Mouse (Mus musculus): Measurements from ENCODE around the gene Iqgap1. TPM values are rescaled to one million over a fixed set of nuclear protein-coding genes. Genes with fewer than 3 reads are reported as not detected.

Iqgap1 gene
- polyA plus RNA-seq, 1 experiment from 2014 or later, result 92.3 TPM

DNA sequence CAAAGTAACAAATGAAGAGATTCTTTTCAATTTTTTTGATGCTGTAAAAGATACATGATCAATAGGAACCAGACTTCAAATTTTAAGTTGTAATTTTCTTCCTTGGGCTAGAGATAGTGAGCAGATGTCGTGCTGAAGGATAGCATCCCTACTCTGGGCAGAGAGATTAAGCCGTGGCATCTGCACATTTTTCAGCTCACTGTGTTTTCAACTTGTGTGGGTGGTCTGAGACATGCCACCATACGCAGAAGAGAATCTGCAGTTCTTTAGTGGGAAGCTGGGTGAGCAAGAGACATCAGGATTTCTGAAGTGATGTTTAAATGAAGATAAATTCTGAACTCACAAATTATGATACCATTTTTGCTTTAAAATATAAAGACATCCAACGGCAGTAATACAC, 19.4 kb downstream of the Iqgap1 start:
- WGBS, result 57% methylated on average over 4 of the region's 4 CpGs

DNA sequence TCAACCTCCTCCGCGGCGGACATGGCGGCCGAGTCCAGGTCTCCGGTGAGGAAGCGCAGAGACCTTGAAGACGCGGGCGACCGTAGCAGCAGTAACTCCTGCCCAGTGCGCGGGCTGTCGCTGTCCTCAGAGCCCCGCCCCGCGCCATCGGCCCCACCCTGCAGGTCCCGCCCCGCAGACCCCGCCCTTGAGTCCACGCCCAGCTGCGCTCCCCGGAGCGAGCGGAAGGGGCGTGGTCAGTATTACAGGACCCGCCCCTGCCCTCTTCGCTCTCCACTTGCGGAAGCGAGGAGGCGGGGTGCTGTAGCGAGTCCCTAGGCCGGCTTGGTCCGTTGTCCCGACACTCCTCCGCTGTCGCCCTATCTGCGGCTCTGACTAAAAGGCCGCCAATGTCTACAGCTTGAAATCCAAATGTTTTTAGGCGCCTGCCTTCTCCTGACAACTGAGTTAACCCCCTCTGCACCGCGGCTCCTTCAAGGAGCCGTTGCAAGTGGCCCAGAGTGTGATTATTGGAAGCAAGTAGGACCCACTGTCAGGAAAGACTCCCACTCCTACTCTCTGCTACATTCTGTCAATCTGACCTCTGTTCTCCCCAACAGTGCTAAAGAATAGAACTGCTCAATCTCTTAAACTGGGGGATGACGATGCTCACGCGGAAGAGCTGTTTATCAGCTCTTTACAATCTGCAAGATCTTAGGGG, 22.5 kb downstream of the Iqgap1 start:
- H3K27ac ChIP-seq (ENCODE audit: low read depth), result peak overlapping the region; percentile 86
- ATAC-seq (ENCODE audit: insufficient read depth) (peak; percentile 98), DNase-seq (peak; percentile 99)
- no peaks in the 10 kb centered on the region for H3K9me3 ChIP-seq (ENCODE audit: low read depth, low read length)
- no peak for TF ChIP-seq CTCF (IDR thresholded peaks at IDR 0.05; ENCODE audit: low read depth)
- peaks cover 10% of the 10 kb centered on the region for H3K36me3 ChIP-seq (ENCODE audit: insufficient read depth)
- peak overlapping the region; percentile 67 for H3K4me2 ChIP-seq
- H3K4me1 ChIP-seq (ENCODE audit: insufficient read depth), result peaks cover 9% of the 10 kb centered on the region
- no peaks in the 10 kb centered on the region for H3K27me3 ChIP-seq (ENCODE audit: insufficient read depth, low read length)
- WGBS, result under 1% methylated on average over 47 of the region's 47 CpGs
- H3K9ac ChIP-seq, result peak overlapping the region; percentile 79
- peak overlapping the region; percentile 88 for H3K4me3 ChIP-seq (ENCODE audit: low read depth, low read length)

More for the DNA sequence above, 19.4 kb downstream of the Iqgap1 start:
- H3K27ac ChIP-seq (ENCODE audit: low read depth), result no peak overlapping the region
- peaks cover 9% of the 10 kb centered on the region; the same call in 1 of the 2 replicates for H3K4me1 ChIP-seq (ENCODE audit: insufficient read depth)
- DNase-seq, result no peak
- no peak for ATAC-seq (ENCODE audit: insufficient read depth)
- no peaks in the 10 kb centered on the region for H3K36me3 ChIP-seq (ENCODE audit: insufficient read depth)
- H3K9me3 ChIP-seq (ENCODE audit: low read depth, low read length), result no peaks in the 10 kb centered on the region
- no peak overlapping the region for H3K4me2 ChIP-seq
- TF ChIP-seq CTCF (IDR thresholded peaks at IDR 0.05; ENCODE audit: low read depth), result no peak
- H3K4me3 ChIP-seq (ENCODE audit: low read depth, low read length), result no peak overlapping the region
- H3K9ac ChIP-seq, result no peak overlapping the region
- H3K27me3 ChIP-seq (ENCODE audit: insufficient read depth, low read length), result no peaks in the 10 kb centered on the region

DNA sequence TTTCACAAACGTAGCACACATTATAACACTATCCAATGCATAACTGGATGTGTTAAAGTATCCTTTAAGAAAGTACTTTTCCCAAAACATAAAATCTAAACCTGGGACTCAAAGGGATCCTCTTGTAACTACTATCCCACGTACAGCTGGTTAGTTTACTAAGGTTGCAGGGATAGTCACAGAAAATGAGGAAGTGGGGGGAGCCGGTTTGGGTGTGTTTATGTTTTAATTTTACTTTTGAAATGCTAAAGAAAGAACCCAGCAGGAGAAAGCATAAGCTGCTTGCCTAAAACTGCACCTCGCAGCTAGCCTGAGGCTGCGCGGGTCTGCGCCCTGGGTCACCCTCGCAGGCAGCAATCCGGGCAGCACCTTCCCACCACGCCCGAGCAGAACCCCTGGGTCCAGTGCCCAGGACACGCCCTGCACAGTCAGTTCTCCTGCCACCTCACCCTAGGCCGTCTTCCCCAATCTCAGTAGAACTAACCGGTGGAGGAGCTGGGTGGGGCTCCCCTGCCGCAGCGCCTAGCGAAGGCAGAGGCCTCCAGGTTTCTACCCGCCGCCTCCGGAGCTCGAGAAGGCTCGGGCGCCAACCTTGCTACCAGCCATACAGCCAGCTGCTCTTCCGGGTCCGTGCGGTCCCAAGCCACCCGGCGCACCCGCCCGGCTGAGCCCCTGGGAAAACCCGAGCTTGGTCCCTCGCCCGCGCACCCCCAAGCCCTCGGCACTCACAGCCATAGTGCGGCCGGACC, 23.2 kb downstream of the Iqgap1 start:
- peak overlapping the region; percentile 88 for H3K4me3 ChIP-seq (ENCODE audit: low read depth, low read length)
- peak overlapping the region; percentile 67 for H3K4me2 ChIP-seq
- TF ChIP-seq CTCF (IDR thresholded peaks at IDR 0.05; ENCODE audit: low read depth), result no peak
- DNase-seq (no peak), ATAC-seq (ENCODE audit: insufficient read depth) (peak; percentile 80)
- 2% methylated on average over 37 of the region's 37 CpGs for WGBS
- no peaks in the 10 kb centered on the region for H3K27me3 ChIP-seq (ENCODE audit: insufficient read depth, low read length)
- H3K9ac ChIP-seq, result peak overlapping the region; percentile 79
- H3K4me1 ChIP-seq (ENCODE audit: insufficient read depth), result peaks cover 9% of the 10 kb centered on the region
- no peaks in the 10 kb centered on the region for H3K9me3 ChIP-seq (ENCODE audit: low read depth, low read length)
- H3K36me3 ChIP-seq (ENCODE audit: insufficient read depth), result peaks cover 17% of the 10 kb centered on the region
- peak overlapping the region; percentile 86 for H3K27ac ChIP-seq (ENCODE audit: low read depth)

DNA sequence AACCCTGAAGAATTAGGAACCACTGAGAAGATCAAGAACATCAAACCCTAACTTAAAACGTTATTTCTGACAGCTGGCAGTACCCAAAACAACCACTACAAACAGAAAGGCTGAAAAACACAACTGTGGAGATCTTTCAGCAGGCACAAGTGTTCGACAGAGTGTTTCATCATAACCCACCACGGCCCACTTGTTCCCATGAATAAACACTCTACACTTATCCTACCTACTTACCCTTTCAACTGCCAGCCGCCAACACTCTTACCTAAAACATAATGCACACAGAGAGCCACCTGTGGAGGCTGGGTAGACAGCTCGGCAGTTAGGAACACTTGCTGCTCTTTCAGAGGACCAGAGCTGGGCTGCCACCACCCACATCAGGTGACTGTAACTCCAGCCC, 26.5 kb downstream of the Iqgap1 start:
- Histone ChIP-seq H3K9ac (no peak overlapping the region), H3K4me3 (ENCODE audit: low read depth, low read length) (no peak overlapping the region), H3K27ac (ENCODE audit: low read depth) (peak overlapping the region; percentile 51; the same call in 1 of the 2 replicates), H3K4me2 (no peak overlapping the region), H3K36me3 (ENCODE audit: insufficient read depth) (peaks cover 29% of the 10 kb centered on the region), H3K27me3 (ENCODE audit: insufficient read depth, low read length) (no peaks in the 10 kb centered on the region), H3K9me3 (ENCODE audit: low read depth, low read length) (no peaks in the 10 kb centered on the region), H3K4me1 (ENCODE audit: insufficient read depth) (peaks cover 9% of the 10 kb centered on the region)
- no peak for ATAC-seq (ENCODE audit: insufficient read depth)
- WGBS, result 56% methylated on average over 5 of the region's 5 CpGs
- TF ChIP-seq CTCF (IDR thresholded peaks at IDR 0.05; ENCODE audit: low read depth), result peak; percentile 28; the same call in 1 of the 2 replicates
- DNase-seq, result peak; percentile 54

DNA sequence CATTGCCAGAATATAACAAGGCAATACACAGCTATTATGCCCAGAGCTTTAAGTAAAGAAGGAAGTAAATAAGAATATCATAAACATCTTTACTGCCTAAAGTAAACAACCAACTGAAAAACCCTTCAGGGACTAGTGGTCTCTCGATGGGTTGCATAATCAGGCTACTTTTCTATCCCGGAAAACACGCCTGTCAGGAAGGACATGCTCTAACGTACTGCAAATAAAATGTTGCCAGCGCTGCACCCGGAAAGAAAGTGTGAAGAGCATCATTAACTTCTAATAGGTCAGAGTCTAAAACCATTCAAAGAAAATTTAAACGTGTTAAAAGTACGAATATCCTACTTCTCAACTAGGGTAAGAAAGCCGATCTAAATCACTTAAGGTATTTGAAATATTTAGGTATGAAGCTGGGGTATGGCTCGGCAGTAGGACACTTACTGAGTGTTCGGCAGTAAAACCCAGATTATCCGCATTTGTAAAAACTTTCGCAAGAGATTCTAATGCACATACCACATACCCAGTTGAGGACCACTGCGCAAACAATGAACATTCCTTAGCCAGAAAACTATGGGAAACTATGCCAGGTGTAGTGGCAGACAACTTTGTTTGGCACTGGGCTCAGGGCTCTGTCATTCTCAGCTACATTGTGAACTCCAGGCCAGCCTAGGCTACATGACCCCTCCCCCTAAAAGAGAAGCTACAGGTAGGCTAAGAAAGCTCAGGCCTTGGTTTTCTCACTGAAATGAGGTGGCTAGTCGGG, 28.8 kb downstream of the Iqgap1 start:
- H3K27me3 ChIP-seq (ENCODE audit: insufficient read depth, low read length), result no peaks in the 10 kb centered on the region
- H3K9me3 ChIP-seq (ENCODE audit: low read depth, low read length), result no peaks in the 10 kb centered on the region
- H3K36me3 ChIP-seq (ENCODE audit: insufficient read depth), result peaks cover 31% of the 10 kb centered on the region
- peaks cover 5% of the 10 kb centered on the region for H3K4me1 ChIP-seq (ENCODE audit: insufficient read depth)
- ATAC-seq (ENCODE audit: insufficient read depth) (peak; percentile 52; the same call in 1 of the 2 replicates), DNase-seq (peak; percentile 49)
- peak overlapping the region; percentile 72 for H3K27ac ChIP-seq (ENCODE audit: low read depth)
- 61% methylated on average over 15 of the region's 15 CpGs for WGBS
- H3K4me2 ChIP-seq, result peak overlapping the region; percentile 5; the same call in 1 of the 2 replicates
- TF ChIP-seq CTCF (IDR thresholded peaks at IDR 0.05; ENCODE audit: low read depth), result no peak
- H3K4me3 ChIP-seq (ENCODE audit: low read depth, low read length), result no peak overlapping the region
- no peak overlapping the region for H3K9ac ChIP-seq

DNA sequence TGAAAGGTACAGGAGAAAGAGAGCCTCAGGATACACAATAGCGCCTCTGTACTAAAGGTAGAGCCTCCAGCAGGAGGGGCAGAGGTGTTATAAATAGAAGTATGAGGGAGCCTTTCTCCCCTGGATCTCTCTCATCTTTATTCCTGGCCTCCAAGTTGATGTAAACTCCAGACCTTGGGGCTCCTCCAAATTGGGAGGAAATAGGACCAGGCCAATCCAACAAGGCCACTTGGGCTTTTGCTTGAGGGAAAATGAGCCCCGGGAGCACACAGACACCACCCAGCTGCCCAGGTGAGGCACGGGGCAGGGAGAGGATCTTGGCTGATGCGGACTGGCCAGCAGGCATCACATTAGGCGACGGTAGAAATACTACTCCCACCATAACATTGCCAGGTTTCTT, 29.5 kb downstream of the Iqgap1 start:
- H3K9me3 ChIP-seq (ENCODE audit: low read depth, low read length), result no peaks in the 10 kb centered on the region
- H3K9ac ChIP-seq, result 0 out of 2 replicates have a peak overlapping the region, but pooled peaks have one; percentile 15
- no peaks in the 10 kb centered on the region; the same call in none of the 2 replicates for H3K4me1 ChIP-seq (ENCODE audit: insufficient read depth)
- ATAC-seq (ENCODE audit: insufficient read depth) (no peak), DNase-seq (no peak)
- 67% methylated on average over 6 of the region's 6 CpGs for WGBS
- peak overlapping the region; percentile 72 for H3K27ac ChIP-seq (ENCODE audit: low read depth)
- peaks cover 31% of the 10 kb centered on the region for H3K36me3 ChIP-seq (ENCODE audit: insufficient read depth)
- no peak overlapping the region for H3K4me3 ChIP-seq (ENCODE audit: low read depth, low read length)
- no peaks in the 10 kb centered on the region for H3K27me3 ChIP-seq (ENCODE audit: insufficient read depth, low read length)
- TF ChIP-seq CTCF (IDR thresholded peaks at IDR 0.05; ENCODE audit: low read depth), result no peak
- peak overlapping the region; percentile 5; the same call in 1 of the 2 replicates for H3K4me2 ChIP-seq
